Mouse (Mus musculus) c-Kit-positive CD71-positive TER-119-negative erythroid progenitor cells, embryonic 14.5 days (primary cell): ENCODE measurements around the gene Gpr179.
"Not testable (repeated sequence)": the region's sequence is repeated elsewhere in the genome, so short reads cannot be mapped to it uniquely, and the experiment has no call there.

Source experiments
- DNase-seq: peaks from one replicate; pipeline ENCODE4 v3.0.0-alpha.2; 2013; ENCODE audit warnings: low read depth

Gpr179 gene

GRCm38 (mm10) chr11:97321197-97321596 lies 30.7 kb downstream of the Gpr179 start:
- no peak for DNase-seq

- peak; percentile 98 for DNase-seq
Measured at GRCm38 (mm10) chr11:97315504-97316503, 36.1 kb downstream of the Gpr179 start, which contains the start of gene Mrpl45. Gene Mrpl45 (plus strand): TSS chr11:97315716.

GRCm38 (mm10) chr11:97314751-97315503 lies 37.0 kb downstream of the Gpr179 start:
- DNase-seq: no peak

- DNase-seq: peak; percentile 48
Measured at GRCm38 (mm10) chr11:97314110-97314509, 37.8 kb downstream of the Gpr179 start.

GRCm38 (mm10) chr11:97312871-97313270 lies 39.0 kb downstream of the Gpr179 start:
- not testable (repeated sequence) for DNase-seq

- DNase-seq: no peak
Measured at GRCm38 (mm10) chr11:97310895-97311631, 40.8 kb downstream of the Gpr179 start.

- peak; percentile 47 for DNase-seq
Measured at GRCm38 (mm10) chr11:97309911-97310571, 41.8 kb downstream of the Gpr179 start.

- peak; percentile 10 for DNase-seq
Measured at GRCm38 (mm10) chr11:97309451-97309836, 42.4 kb downstream of the Gpr179 start.

GRCm38 (mm10) chr11:97308806-97309450 lies 42.9 kb downstream of the Gpr179 start:
- DNase-seq: no peak

- no peak for DNase-seq
Measured at GRCm38 (mm10) chr11:97307294-97308069, 44.4 kb downstream of the Gpr179 start.

- DNase-seq: no peak
Measured at GRCm38 (mm10) chr11:97304631-97305030, 47.2 kb downstream of the Gpr179 start.

GRCm38 (mm10) chr11:97302231-97302781 lies 49.6 kb downstream of the Gpr179 start:
- no peak for DNase-seq

- no peak for DNase-seq
Measured at GRCm38 (mm10) chr11:97301406-97301805, 50.5 kb downstream of the Gpr179 start.

- no peak for DNase-seq
Measured at GRCm38 (mm10) chr11:97299939-97300338, 51.9 kb downstream of the Gpr179 start.

GRCm38 (mm10) chr11:97296542-97296941 lies 55.3 kb downstream of the Gpr179 start:
- no peak for DNase-seq

- no peak for DNase-seq
Measured at GRCm38 (mm10) chr11:97292731-97293130, 59.1 kb downstream of the Gpr179 start.

- no peak for DNase-seq
Measured at GRCm38 (mm10) chr11:97289276-97290230, 62.3 kb downstream of the Gpr179 start.

GRCm38 (mm10) chr11:97287643-97288042 lies 64.2 kb downstream of the Gpr179 start:
- DNase-seq: no peak

- DNase-seq: no peak
Measured at GRCm38 (mm10) chr11:97286973-97287372, 64.9 kb downstream of the Gpr179 start.
